Comparison of ENCODE assay signal across 8 mouse cellular contexts in the genomic region with DNA sequence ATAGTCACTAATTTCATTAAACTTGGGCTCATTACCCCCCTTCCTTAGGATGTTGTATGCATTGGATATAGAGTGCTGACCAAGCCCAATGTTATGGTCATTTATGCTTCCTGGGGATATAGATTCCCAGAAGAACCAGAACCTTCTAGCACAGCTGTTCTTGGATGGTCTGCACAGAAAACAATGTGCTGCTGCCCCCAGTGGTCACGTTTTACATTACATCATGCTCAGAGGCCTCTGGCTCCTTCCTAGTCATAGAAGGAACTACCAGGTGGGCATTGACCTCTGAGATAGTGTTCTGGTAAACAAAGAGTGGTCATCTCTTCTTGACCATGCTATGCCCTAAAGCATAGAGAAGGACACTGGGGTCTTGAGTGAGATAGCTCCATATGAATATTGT.
DNase-seq lines count a peak whose midpoint lies in the region; ATAC-seq lines count a peak whose summit lies in the region.

No protein-coding gene starts in this region.

- peak; percentile 8 to 31 for DNase-seq in cerebellum, postnatal 14 days
- no peak for DNase-seq in cerebellum, adult 11-12 months
- DNase-seq in liver, result peak; percentile 6
- no peak for DNase-seq in liver, embryonic 11.5 days (ENCODE audit: low spot score)
- peak; percentile 12 for DNase-seq in adrenal gland, postnatal 14 days
- peak; percentile 29 for DNase-seq in lung, postnatal 14 days
- DNase-seq in gastrocnemius, adult 18-20 months (ENCODE audit: low spot score), result no peak

- no peaks in the 10 kb centered on the region for H3K9me3 ChIP-seq in liver, embryonic 11.5 days (ENCODE audit: control insufficient read depth, low read length)
- no peaks in the 10 kb centered on the region for H3K9me3 ChIP-seq in forebrain, embryonic 12.5 days

- H3K27me3 ChIP-seq in liver, embryonic 11.5 days (replicated peaks; ENCODE audit: control insufficient read depth, insufficient read depth, low read length), result no peaks in the 10 kb centered on the region
- no peaks in the 10 kb centered on the region for H3K27me3 ChIP-seq in forebrain, embryonic 12.5 days

- H3K4me2 ChIP-seq in liver, embryonic 11.5 days, result no peak overlapping the region
- no peak overlapping the region for H3K4me2 ChIP-seq in forebrain, embryonic 12.5 days

- H3K9ac ChIP-seq in liver, embryonic 11.5 days (ENCODE audit: low read depth, low read length), result no peak overlapping the region
- H3K9ac ChIP-seq in forebrain, embryonic 12.5 days, result no peak overlapping the region

- H3K4me3 ChIP-seq in liver, embryonic 11.5 days (ENCODE audit: low read depth, low read length), result no peak overlapping the region
- no peak overlapping the region for H3K4me3 ChIP-seq in forebrain, embryonic 12.5 days (replicated peaks)

- ATAC-seq in liver, embryonic 11.5 days (replicated peaks; ENCODE audit: low FRiP score), result no peak
- ATAC-seq in forebrain, embryonic 12.5 days (ENCODE audit: low FRiP score), result no peak

- H3K27ac ChIP-seq in liver, embryonic 11.5 days (ENCODE audit: low read depth, low read length), result no peak overlapping the region
- no peak overlapping the region for H3K27ac ChIP-seq in forebrain, embryonic 12.5 days

- WGBS in liver, embryonic 11.5 days, result 4% methylated on average over 1 of the region's 1 CpGs
- WGBS in forebrain, embryonic 12.5 days, result 0% methylated on average over 1 of the region's 1 CpGs

- no peaks in the 10 kb centered on the region for H3K36me3 ChIP-seq in liver, embryonic 11.5 days (ENCODE audit: control insufficient read depth, insufficient read depth, low read length)
- H3K36me3 ChIP-seq in forebrain, embryonic 12.5 days (replicated peaks), result no peaks in the 10 kb centered on the region

- no peaks in the 10 kb centered on the region for H3K4me1 ChIP-seq in liver, embryonic 11.5 days (replicated peaks; ENCODE audit: control insufficient read depth, insufficient read depth, low read length)
- H3K4me1 ChIP-seq in forebrain, embryonic 12.5 days, result no peaks in the 10 kb centered on the region

Comparison
In these comparisons a context has a peak if more than half of its experiments do, and no peak if none do; other contexts are left out.
1. DNase-seq: peak in cerebellum, postnatal 14 days (2 of 2), liver (single experiment), adrenal gland, postnatal 14 days (single experiment) and lung, postnatal 14 days (single experiment); none in cerebellum, adult 11-12 months (single experiment), liver, embryonic 11.5 days (single experiment) and gastrocnemius, adult 18-20 months (single experiment).